Mouse (Mus musculus) layer of hippocampus, postnatal 36 days (tissue): ENCODE results near the gene Gm21860. TPM values are rescaled to one million over a fixed set of nuclear protein-coding genes. Genes with fewer than 3 reads are reported as not detected.

ENCODE experiments used
- total RNA-seq, 2 experiments: library from RNA; stranded (reverse); gene quantifications; 2 replicates each; pipeline ENCODE4 v1.2.3; 2021

The Gm21860 gene
- total RNA-seq, 2 experiments from 2014 or later = not detected

Other genes starting within 250 kb of the Gm21860 start
- not detected for gene Gm47283, start 29.9 kb upstream of the Gm21860 start, total RNA-seq
- gene Gm21748, start 84.4 kb upstream of the Gm21860 start, total RNA-seq = not detected